Mouse (Mus musculus): ENCODE results near the gene Lonp2. TPM values are rescaled to one million over a fixed set of nuclear protein-coding genes. Genes with fewer than 3 reads are reported as not detected.

Lonp2 gene
- polyA plus RNA-seq (2015; fragmentation: Nextera tagmentation; extraction: Ambion mirVana): 66.5 and 67.7 TPM in 2 replicates

GRCm38 (mm10) chr8:86623911-86624731, at the start of gene Lonp2:
Lonp2 (plus strand) TSS chr8:86624043.

GRCm38 (mm10) chr8:86580458-86580857, 43.4 kb upstream of the Lonp2 start, which contains the start of gene Abcc12:
Abcc12 (minus strand) TSS chr8:86580686.

GRCm38 (mm10) chr8:86745221-86745934, 121.5 kb downstream of the Lonp2 start, which contains the start of the genes Gm10638 and Siah1a:
Gm10638 (plus strand) TSS chr8:86745699.
Siah1a (minus strand) TSS chr8:86745934.

Small RNA genes lying within 50 kb of the gene (microRNA-seq; reads per million reads assigned to microRNA genes)
- gene Gm44348: not detected

Other genes starting within 250 kb of the Lonp2 start
- gene Abcc12, start 43.4 kb upstream of the Lonp2 start, polyA plus RNA-seq (2015; fragmentation: Nextera tagmentation; extraction: Ambion mirVana): 0.15 and 0.19 TPM in 2 replicates
- 4.9 and 7.4 TPM in 2 replicates for gene Gm10638, start 121.7 kb downstream of the Lonp2 start, polyA plus RNA-seq (2015; fragmentation: Nextera tagmentation; extraction: Ambion mirVana)
- gene Siah1a, start 121.9 kb downstream of the Lonp2 start, polyA plus RNA-seq (2015; fragmentation: Nextera tagmentation; extraction: Ambion mirVana): 49.7 and 53.8 TPM in 2 replicates

Measured in neural tube, postnatal 0 days (tissue).